Mouse (Mus musculus) lung, postnatal 0 days (tissue): Measurements from ENCODE around the gene Ints6.

ENCODE experiments used
- CTCF ChIP-seq: IDR thresholded peaks from 2 replicates; pipeline ENCODE4 v1.5.1; 2016; ENCODE audit warnings: antibody characterized with exemption, mild to moderate bottlenecking
- EP300 ChIP-seq: IDR thresholded peaks from 2 replicates; pipeline ENCODE4 v1.6.1; 2016; ENCODE audit warnings: antibody characterized with exemption, mild to moderate bottlenecking, control low read depth

- TF ChIP-seq CTCF: no peak
- TF ChIP-seq EP300: no peak
These were observed 133.0 kb downstream of the Ints6 start for GRCm38 (mm10) chr14:62627951-62628350.
